Mouse (Mus musculus) heart, embryonic 16.5 days (tissue): Measurements from ENCODE around the gene Tax1bp3. TPM values are rescaled to one million over a fixed set of nuclear protein-coding genes. Genes with fewer than 3 reads are reported as not detected.

Experiments used
- ATAC-seq: fragments of 200-750 bp; cut with Nextera tagmentation; replicated peaks from 2 replicates; pipeline ENCODE4 v1.8.0; 2017; ENCODE audit warnings: moderate number of reproducible peaks; ENCODE audit not compliant: insufficient read depth, low FRiP score; ENCODE audit errors: extremely low read depth
- H3K27ac ChIP-seq: fragments of 300-500 bp; sonication (generic); 2 replicates; pipeline ENCODE4 v1.5.1; 2014; ENCODE audit warnings: mild to moderate bottlenecking, low read length, control low read depth, moderate library complexity
- H3K27me3 ChIP-seq: fragments of 300-500 bp; sonication (generic); 2 replicates; pipeline ENCODE4 v1.6.1; 2014; ENCODE audit warnings: low read length, mixed read lengths; ENCODE audit not compliant: control insufficient read depth, insufficient read depth
- H3K36me3 ChIP-seq: fragments of 300-500 bp; sonication (generic); 2 replicates; pipeline ENCODE4 v1.6.1; 2014; ENCODE audit not compliant: control insufficient read depth, insufficient read depth
- H3K4me1 ChIP-seq: fragments of 300-500 bp; sonication (generic); 2 replicates; pipeline ENCODE4 v1.6.1; 2014; ENCODE audit warnings: low read length, mixed read lengths; ENCODE audit not compliant: control insufficient read depth, insufficient read depth
- H3K4me2 ChIP-seq: fragments of 300-500 bp; sonication (generic); 2 replicates; pipeline ENCODE4 v1.6.1; 2014; ENCODE audit warnings: low read depth, mild to moderate bottlenecking, control low read depth, low read length
- H3K4me3 ChIP-seq: fragments of 300-500 bp; sonication (generic); 2 replicates; pipeline ENCODE4 v1.5.1; 2014; ENCODE audit warnings: mild to moderate bottlenecking, control low read depth, low read length
- H3K9ac ChIP-seq: fragments of 300-500 bp; sonication (generic); 2 replicates; pipeline ENCODE4 v1.6.1; 2014; ENCODE audit warnings: low read length, control low read depth
- H3K9me3 ChIP-seq: fragments of 300-500 bp; sonication (generic); replicated peaks from 2 replicates; pipeline ENCODE4 v1.6.1; 2016; ENCODE audit warnings: low read length; ENCODE audit not compliant: control insufficient read depth
- WGBS: fragments of 180-500 bp; shearing (Covaris S2); extraction: QIAGEN DNeasy Blood & Tissue Kit; methylation state at CpG from one replicate; pipeline ENCODE4 v1.1.7; 2014; 5-methylcytosine and 5-hydroxymethylcytosine counted together
- polyA plus RNA-seq: library from polyadenylated mRNA; unstranded; fragments of >200 nt; fragmentation: Nextera tagmentation; extraction: Ambion mirVana; gene quantifications from 2 replicates; pipeline ENCODE4 v1.2.1, GENCODE M21; 2015

Tax1bp3 gene
- polyA plus RNA-seq, 1 experiment from 2014 or later: 237 TPM

- Histone ChIP-seq H3K27me3 (no peaks in the 10 kb centered on the region), H3K4me1 (peaks cover 11% of the 10 kb centered on the region), H3K4me3 (no peak overlapping the region), H3K27ac (no peak overlapping the region), H3K4me2 (no peak overlapping the region), H3K9me3 (no peaks in the 10 kb centered on the region), H3K36me3 (no peaks in the 10 kb centered on the region), H3K9ac (no peak overlapping the region)
- 82% methylated on average over 8 of the region's 8 CpGs for WGBS
- ATAC-seq: no peak
Measured at GRCm38 (mm10) chr11:73168071-73168470, 8.8 kb upstream of the Tax1bp3 start.

- no peaks in the 10 kb centered on the region for H3K9me3 ChIP-seq
- H3K4me3 ChIP-seq: no peak overlapping the region
- H3K4me2 ChIP-seq: no peak overlapping the region
- ATAC-seq: no peak
- no peaks in the 10 kb centered on the region for H3K27me3 ChIP-seq
- H3K27ac ChIP-seq: no peak overlapping the region
- no peaks in the 10 kb centered on the region for H3K36me3 ChIP-seq
- 78% methylated on average over 6 of the region's 6 CpGs for WGBS
- no peak overlapping the region for H3K9ac ChIP-seq
- peaks cover 11% of the 10 kb centered on the region for H3K4me1 ChIP-seq
Measured at GRCm38 (mm10) chr11:73168576-73168975, 8.3 kb upstream of the Tax1bp3 start.

- no peak overlapping the region for H3K4me3 ChIP-seq
- H3K4me2 ChIP-seq: no peak overlapping the region
- no peak overlapping the region for H3K27ac ChIP-seq
- no peak overlapping the region for H3K9ac ChIP-seq
- no peaks in the 10 kb centered on the region for H3K27me3 ChIP-seq
- peaks cover 2% of the 10 kb centered on the region; the same call in 1 of the 2 replicates for H3K36me3 ChIP-seq
- ATAC-seq: 0 out of 2 replicates have a peak, but pooled peaks have one; percentile 46
- peaks cover 11% of the 10 kb centered on the region for H3K4me1 ChIP-seq
- WGBS: 46% methylated on average over 4 of the region's 4 CpGs
- H3K9me3 ChIP-seq: no peaks in the 10 kb centered on the region
Measured at GRCm38 (mm10) chr11:73169231-73169630, 7.7 kb upstream of the Tax1bp3 start.

- H3K4me1 ChIP-seq: peaks cover 25% of the 10 kb centered on the region
- no peaks in the 10 kb centered on the region for H3K27me3 ChIP-seq
- 37% methylated on average over 5 of the region's 5 CpGs for WGBS
- ATAC-seq: no peak
- no peaks in the 10 kb centered on the region for H3K9me3 ChIP-seq
- peaks cover 5% of the 10 kb centered on the region; the same call in 1 of the 2 replicates for H3K36me3 ChIP-seq
- H3K9ac ChIP-seq: peak overlapping the region; percentile 45
- 0 out of 2 replicates have a peak overlapping the region, but pooled peaks have one; percentile 5 for H3K4me2 ChIP-seq
- H3K4me3 ChIP-seq: no peak overlapping the region
- peak overlapping the region; percentile 65 for H3K27ac ChIP-seq
Measured at GRCm38 (mm10) chr11:73172186-73172585, 4.7 kb upstream of the Tax1bp3 start.

- Histone ChIP-seq H3K9ac (peak overlapping the region; percentile 91), H3K27me3 (no peaks in the 10 kb centered on the region), H3K4me3 (peak overlapping the region; percentile 98), H3K36me3 (peaks cover 5% of the 10 kb centered on the region; the same call in 1 of the 2 replicates), H3K4me2 (peak overlapping the region; percentile 91), H3K4me1 (peaks cover 39% of the 10 kb centered on the region), H3K9me3 (no peaks in the 10 kb centered on the region), H3K27ac (no peak overlapping the region)
- 39% methylated on average over 8 of the region's 8 CpGs for WGBS
- no peak for ATAC-seq
Measured at GRCm38 (mm10) chr11:73175612-73176011, 1.3 kb upstream of the Tax1bp3 start.

- WGBS: under 1% methylated on average over 15 of the region's 15 CpGs
- Histone ChIP-seq H3K27me3 (no peaks in the 10 kb centered on the region), H3K9me3 (no peaks in the 10 kb centered on the region), H3K4me2 (peak overlapping the region; percentile 91), H3K4me3 (peak overlapping the region; percentile 98), H3K36me3 (peaks cover 5% of the 10 kb centered on the region; the same call in 1 of the 2 replicates), H3K9ac (peak overlapping the region; percentile 91), H3K4me1 (peaks cover 39% of the 10 kb centered on the region), H3K27ac (peak overlapping the region; percentile 87)
- no peak for ATAC-seq
Measured at GRCm38 (mm10) chr11:73176186-73176585, 697 bp upstream of the Tax1bp3 start.

- H3K9me3 ChIP-seq: no peaks in the 10 kb centered on the region
- ATAC-seq: peak; percentile 89
- peaks cover 31% of the 10 kb centered on the region for H3K4me1 ChIP-seq
- H3K9ac ChIP-seq: peak overlapping the region; percentile 97
- H3K36me3 ChIP-seq: peaks cover 10% of the 10 kb centered on the region
- H3K4me3 ChIP-seq: peak overlapping the region; percentile 98
- under 1% methylated on average over 27 of the region's 28 CpGs for WGBS
- H3K4me2 ChIP-seq: peak overlapping the region; percentile 83
- H3K27ac ChIP-seq: peak overlapping the region; percentile 100
- no peaks in the 10 kb centered on the region for H3K27me3 ChIP-seq
Measured at GRCm38 (mm10) chr11:73177509-73177875, 609 bp downstream of the Tax1bp3 start.

- ATAC-seq: no peak
- Histone ChIP-seq H3K9ac (peak overlapping the region; percentile 97), H3K4me2 (peak overlapping the region; percentile 83), H3K36me3 (peaks cover 12% of the 10 kb centered on the region), H3K4me1 (peaks cover 28% of the 10 kb centered on the region), H3K27me3 (no peaks in the 10 kb centered on the region), H3K9me3 (no peaks in the 10 kb centered on the region), H3K27ac (peak overlapping the region; percentile 100), H3K4me3 (peak overlapping the region; percentile 98)
- WGBS: 3% methylated on average over 2 of the region's 2 CpGs
Measured at GRCm38 (mm10) chr11:73177895-73178294, 1.0 kb downstream of the Tax1bp3 start.

- H3K27me3 ChIP-seq: no peaks in the 10 kb centered on the region
- H3K4me1 ChIP-seq: no peaks in the 10 kb centered on the region
- H3K9me3 ChIP-seq: no peaks in the 10 kb centered on the region
- WGBS: 89% methylated on average over 10 of the region's 10 CpGs
- no peak overlapping the region for H3K9ac ChIP-seq
- no peak overlapping the region for H3K4me2 ChIP-seq
- no peak overlapping the region for H3K27ac ChIP-seq
- no peak overlapping the region for H3K4me3 ChIP-seq
- H3K36me3 ChIP-seq: peaks cover 30% of the 10 kb centered on the region
- no peak for ATAC-seq
Measured at GRCm38 (mm10) chr11:73185872-73186615, 9.2 kb downstream of the Tax1bp3 start.
